Mouse (Mus musculus) liver, embryonic 15.5 days (tissue): ENCODE measurements around the gene Arid3a. TPM values are rescaled to one million over a fixed set of nuclear protein-coding genes. Genes with fewer than 3 reads are reported as not detected.

Source experiments
- ATAC-seq: fragments of 200-750 bp; cut with Nextera tagmentation; 2 replicates; pipeline ENCODE4 v1.8.0; 2017; ENCODE audit warnings: moderate number of reproducible peaks, mild to moderate bottlenecking, moderate library complexity; ENCODE audit not compliant: insufficient read depth
- H3K27ac ChIP-seq: fragments of 300-500 bp; sonication (generic); replicated peaks from 2 replicates; pipeline ENCODE4 v1.5.1; 2015; ENCODE audit warnings: mild to moderate bottlenecking, inconsistent platforms
- H3K27me3 ChIP-seq: fragments of 300-500 bp; sonication (generic); 2 replicates; pipeline ENCODE4 v1.6.1; 2015; ENCODE audit warnings: mild to moderate bottlenecking, inconsistent platforms
- H3K36me3 ChIP-seq: fragments of 300-500 bp; sonication (generic); replicated peaks from 2 replicates; pipeline ENCODE4 v1.6.1; 2015; ENCODE audit warnings: moderate library complexity, mild to moderate bottlenecking, inconsistent platforms
- H3K4me1 ChIP-seq: fragments of 300-500 bp; sonication (generic); replicated peaks from 2 replicates; pipeline ENCODE4 v1.6.1; 2015; ENCODE audit warnings: inconsistent platforms
- H3K4me2 ChIP-seq: fragments of 300-500 bp; sonication (generic); 2 replicates; pipeline ENCODE4 v1.6.1; 2015; ENCODE audit warnings: moderate library complexity, mild to moderate bottlenecking, inconsistent platforms
- H3K4me3 ChIP-seq: fragments of 300-500 bp; sonication (generic); replicated peaks from 2 replicates; pipeline ENCODE4 v1.5.1; 2015; ENCODE audit warnings: mild to moderate bottlenecking, inconsistent platforms
- H3K9ac ChIP-seq: fragments of 300-500 bp; sonication (generic); 2 replicates; pipeline ENCODE4 v1.6.1; 2015; ENCODE audit warnings: moderate library complexity, mild to moderate bottlenecking, inconsistent platforms
- H3K9me3 ChIP-seq: fragments of 300-500 bp; sonication (generic); replicated peaks from 2 replicates; pipeline ENCODE4 v1.6.1; 2016; ENCODE audit warnings: inconsistent platforms
- WGBS: fragments of 180-500 bp; shearing (Covaris S2); methylation state at CpG from one replicate; pipeline ENCODE4 v1.1.7; 2015; ENCODE audit warnings: mixed read lengths; ENCODE audit not compliant: insufficient replicate concordance; 5-methylcytosine and 5-hydroxymethylcytosine counted together
- polyA plus RNA-seq: library from polyadenylated mRNA; unstranded; fragments of >200 nt; fragmentation: Nextera tagmentation; extraction: Ambion mirVana; gene quantifications from 2 replicates; pipeline ENCODE4 v1.2.1, GENCODE M21; 2015

The Arid3a gene
- polyA plus RNA-seq, 1 experiment from 2014 or later = 6.1 TPM

DNA sequence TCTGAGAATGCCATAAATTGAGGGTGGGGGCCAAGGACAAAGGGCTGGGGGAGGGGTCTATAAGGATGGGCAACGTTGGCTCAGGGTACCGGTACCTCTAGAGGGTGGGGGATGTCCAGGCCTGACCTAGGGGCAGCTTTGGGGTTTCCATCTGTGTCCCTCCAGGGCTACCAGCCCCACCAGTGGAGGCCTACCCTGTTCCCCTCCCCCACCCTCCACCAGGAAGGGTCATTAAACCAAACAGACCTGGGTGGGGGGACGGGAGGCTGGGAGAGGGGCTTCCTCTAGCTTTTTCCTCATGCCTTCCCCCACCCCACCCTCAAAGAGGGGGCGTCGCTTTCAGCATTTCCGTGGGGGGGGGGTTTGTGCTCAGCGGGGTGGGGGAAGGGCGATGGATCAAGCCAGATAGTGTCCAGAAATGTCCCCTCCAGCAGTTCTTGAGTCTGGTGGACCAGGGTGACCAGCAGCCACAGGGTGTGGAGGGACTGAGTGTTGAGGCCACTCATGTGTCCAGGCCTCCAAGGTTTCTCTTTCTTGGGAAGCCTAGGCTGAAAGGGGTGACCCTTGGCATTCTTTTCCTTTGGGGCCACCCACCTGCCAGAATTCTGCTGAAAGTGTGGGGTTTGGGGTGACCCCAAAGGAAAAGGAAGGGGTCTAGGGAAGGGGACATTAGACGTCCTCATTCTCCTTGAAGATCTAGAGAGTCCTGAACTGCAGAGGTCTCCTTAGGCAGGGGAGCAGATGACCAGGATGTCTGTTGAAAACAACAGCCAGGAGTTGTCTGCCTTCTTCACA, 2.3 kb downstream of the Arid3a start:
- ATAC-seq = no peak
- Histone ChIP-seq H3K4me1 (peaks cover 89% of the 10 kb centered on the region), H3K9me3 (no peaks in the 10 kb centered on the region), H3K27ac (peak overlapping the region; percentile 63), H3K27me3 (no peaks in the 10 kb centered on the region), H3K4me3 (peak overlapping the region; percentile 83), H3K36me3 (peaks cover 30% of the 10 kb centered on the region), H3K4me2 (peak overlapping the region; percentile 98), H3K9ac (peak overlapping the region; percentile 40)
- 26% methylated on average over 9 of the region's 9 CpGs for WGBS

DNA sequence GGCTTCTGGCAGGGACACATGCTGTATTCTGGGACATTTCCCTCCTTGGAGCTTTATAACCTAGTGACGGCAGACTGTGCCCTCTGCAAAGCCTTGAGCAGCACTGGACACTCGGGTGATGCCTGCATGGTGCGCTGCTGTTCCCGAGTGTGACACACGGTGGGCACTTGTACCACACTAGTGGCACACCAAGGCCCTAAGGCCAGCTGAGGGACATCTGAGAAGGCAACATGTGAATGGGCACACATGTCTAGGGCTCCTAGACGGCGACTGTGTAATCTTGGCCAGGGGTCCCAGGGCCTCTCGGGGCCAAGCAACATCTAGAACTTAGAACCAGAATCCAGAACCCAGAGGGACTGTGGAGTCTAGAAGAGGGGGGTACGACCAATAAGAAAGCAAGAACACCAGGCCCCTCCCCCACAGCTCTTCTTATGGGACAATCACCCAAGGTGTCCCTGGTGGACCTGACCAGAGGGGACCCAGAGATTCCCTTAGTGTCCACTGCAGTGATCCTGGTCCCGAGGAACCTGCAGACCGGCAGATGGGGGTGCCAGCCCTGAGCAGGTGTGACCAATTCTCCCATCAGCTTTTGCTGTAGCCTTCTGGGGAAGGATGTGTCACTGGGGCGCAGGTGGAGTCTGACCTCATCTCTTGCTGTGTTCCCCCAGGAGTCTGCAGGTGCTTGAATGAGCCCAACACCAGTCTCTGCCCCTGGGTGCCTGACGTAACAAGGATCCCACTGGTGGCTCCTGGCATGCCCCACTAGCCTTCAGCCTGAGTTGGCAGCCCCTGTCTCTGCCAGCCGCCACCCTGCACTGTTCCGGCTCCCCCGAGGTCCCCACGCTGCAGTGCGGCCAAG, 3.4 kb downstream of the Arid3a start:
- Histone ChIP-seq H3K4me1 (peaks cover 97% of the 10 kb centered on the region), H3K27ac (peak overlapping the region; percentile 46; the same call in 1 of the 2 replicates), H3K4me2 (peak overlapping the region; percentile 98), H3K9me3 (no peaks in the 10 kb centered on the region), H3K4me3 (peak overlapping the region; percentile 83; the same call in 1 of the 2 replicates), H3K36me3 (peaks cover 36% of the 10 kb centered on the region), H3K9ac (no peak overlapping the region), H3K27me3 (no peaks in the 10 kb centered on the region)
- 77% methylated on average over 18 of the region's 18 CpGs for WGBS
- ATAC-seq = no peak

DNA sequence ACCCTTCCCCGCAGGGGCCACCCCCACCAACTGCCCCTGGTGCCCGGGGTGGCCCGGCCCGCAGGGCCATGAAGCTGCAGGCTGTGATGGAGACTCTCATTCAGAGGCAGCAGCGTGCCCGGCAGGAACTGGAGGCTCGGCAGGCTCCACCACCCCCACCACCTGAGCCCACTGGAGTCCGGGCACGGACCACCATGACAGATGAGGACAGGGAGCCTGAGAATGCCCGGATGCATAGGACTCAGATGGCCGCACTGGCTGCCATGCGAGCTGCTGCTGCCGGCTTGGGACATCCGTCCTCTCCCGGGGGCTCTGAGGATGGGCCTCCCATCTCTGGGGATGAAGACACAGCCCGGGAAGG, 4.0 kb downstream of the Arid3a start:
- Histone ChIP-seq H3K4me2 (no peak overlapping the region), H3K27me3 (no peaks in the 10 kb centered on the region), H3K9ac (no peak overlapping the region), H3K4me3 (no peak overlapping the region), H3K9me3 (no peaks in the 10 kb centered on the region), H3K27ac (no peak overlapping the region), H3K4me1 (peaks cover 98% of the 10 kb centered on the region), H3K36me3 (peaks cover 40% of the 10 kb centered on the region)
- ATAC-seq = no peak
- 85% methylated on average over 16 of the region's 16 CpGs for WGBS

DNA sequence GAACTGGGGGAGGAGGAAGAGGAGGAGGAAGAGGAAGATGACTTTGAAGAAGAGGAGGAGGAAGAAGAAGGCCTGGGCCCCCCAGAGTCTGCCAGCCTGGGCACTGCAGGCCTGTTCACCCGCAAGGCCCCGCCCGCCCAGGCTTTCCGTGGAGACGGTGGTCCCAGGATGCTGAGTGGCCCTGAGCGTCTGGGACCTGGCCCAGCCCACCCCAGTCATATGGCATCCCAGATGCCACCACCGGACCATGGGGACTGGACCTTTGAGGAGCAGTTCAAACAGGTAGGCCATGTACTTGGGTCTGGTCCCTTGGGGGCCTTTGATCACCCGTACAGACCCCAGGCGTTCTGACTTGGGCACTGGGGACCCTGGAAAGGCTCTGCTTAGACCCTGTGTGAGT, 5.0 kb downstream of the Arid3a start:
- no peaks in the 10 kb centered on the region for H3K27me3 ChIP-seq
- H3K9ac ChIP-seq = no peak overlapping the region
- H3K4me1 ChIP-seq = peaks cover 98% of the 10 kb centered on the region
- H3K4me3 ChIP-seq = no peak overlapping the region
- no peak overlapping the region for H3K4me2 ChIP-seq
- peaks cover 44% of the 10 kb centered on the region for H3K36me3 ChIP-seq
- WGBS = 61% methylated on average over 9 of the region's 9 CpGs
- no peaks in the 10 kb centered on the region for H3K9me3 ChIP-seq
- no peak overlapping the region for H3K27ac ChIP-seq
- no peak for ATAC-seq

DNA sequence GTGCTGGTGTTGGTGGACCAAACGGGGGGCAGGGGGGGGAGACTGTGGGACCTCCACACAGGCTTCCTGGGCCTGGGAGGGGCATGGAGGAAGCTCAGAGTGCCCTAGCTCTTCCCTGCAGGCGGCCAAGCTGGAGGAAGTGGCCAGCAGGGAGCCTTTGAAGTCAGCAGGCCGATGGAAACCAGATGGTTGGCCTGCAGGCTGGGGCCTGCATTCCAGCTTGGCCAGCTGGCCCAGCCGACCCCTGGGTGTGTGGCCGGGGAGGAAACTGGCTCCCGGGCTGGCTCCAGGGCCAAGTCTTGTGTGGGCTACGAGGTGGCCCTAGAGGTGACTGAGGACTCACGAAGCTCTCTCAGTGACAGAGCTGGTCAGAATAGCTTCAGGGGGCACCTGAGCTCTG, 5.9 kb downstream of the Arid3a start:
- no peaks in the 10 kb centered on the region for H3K9me3 ChIP-seq
- H3K9ac ChIP-seq = no peak overlapping the region
- WGBS = 52% methylated on average over 8 of the region's 8 CpGs
- no peak for ATAC-seq
- H3K27ac ChIP-seq = 0 out of 2 replicates have a peak overlapping the region, but pooled peaks have one; percentile 6
- no peak overlapping the region for H3K4me3 ChIP-seq
- H3K4me1 ChIP-seq = peaks cover 98% of the 10 kb centered on the region
- peak overlapping the region; percentile 7; the same call in 1 of the 2 replicates for H3K4me2 ChIP-seq
- no peaks in the 10 kb centered on the region for H3K27me3 ChIP-seq
- H3K36me3 ChIP-seq = peaks cover 44% of the 10 kb centered on the region

DNA sequence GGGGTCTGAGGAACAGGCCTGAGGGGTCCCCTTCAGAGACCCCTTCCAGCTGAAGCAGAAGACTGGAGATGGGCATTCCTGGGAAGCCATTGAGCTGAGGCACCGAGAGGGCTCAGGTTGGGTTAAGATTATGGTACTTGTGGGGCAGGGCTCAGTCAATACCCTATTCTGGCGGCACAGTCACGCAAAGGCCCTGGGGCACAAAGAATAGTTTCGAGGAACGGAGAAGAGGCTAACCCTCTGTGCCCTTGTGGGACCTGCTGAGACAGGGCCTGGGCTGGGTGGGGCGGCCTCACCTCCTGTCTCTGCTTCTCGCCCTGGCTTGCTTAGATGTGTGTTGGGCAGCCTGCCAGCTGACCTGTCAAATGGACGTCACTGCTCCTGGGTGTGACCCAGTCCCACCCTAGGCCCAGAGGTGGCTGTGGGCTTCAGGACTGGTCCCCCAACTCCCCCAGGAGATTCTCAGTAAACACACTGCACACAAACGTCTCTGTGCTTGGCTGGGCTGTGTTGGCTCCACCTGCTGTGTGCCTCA, 6.4 kb downstream of the Arid3a start:
- Histone ChIP-seq H3K9ac (no peak overlapping the region), H3K9me3 (no peaks in the 10 kb centered on the region), H3K4me3 (no peak overlapping the region), H3K4me1 (peaks cover 98% of the 10 kb centered on the region), H3K27me3 (no peaks in the 10 kb centered on the region), H3K4me2 (no peak overlapping the region), H3K27ac (0 out of 2 replicates have a peak overlapping the region, but pooled peaks have one; percentile 6), H3K36me3 (peaks cover 44% of the 10 kb centered on the region)
- no peak for ATAC-seq
- 66% methylated on average over 9 of the region's 9 CpGs for whole genome bisulfite sequencing

DNA sequence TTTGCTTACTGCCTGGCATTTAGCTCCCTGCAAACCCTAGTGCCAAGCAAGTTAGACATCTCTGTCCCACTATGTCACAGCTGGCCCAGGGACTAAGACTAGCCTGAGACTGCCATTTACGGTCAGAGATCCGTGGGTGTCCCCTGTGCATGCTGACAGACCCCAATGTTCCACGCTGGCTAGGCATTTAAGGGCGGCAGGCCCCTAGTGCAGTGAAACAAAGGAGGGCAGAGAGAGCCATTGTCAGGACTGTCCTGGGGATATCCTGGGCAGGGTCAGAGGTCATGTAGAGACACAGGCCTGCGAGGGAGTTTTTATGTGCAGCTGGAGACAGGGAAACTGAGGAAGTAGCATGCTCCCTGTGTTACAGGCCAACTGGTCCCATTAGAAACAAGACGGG, 7.0 kb downstream of the Arid3a start:
- Histone ChIP-seq H3K36me3 (peaks cover 44% of the 10 kb centered on the region), H3K27me3 (no peaks in the 10 kb centered on the region), H3K9ac (no peak overlapping the region), H3K4me1 (peaks cover 100% of the 10 kb centered on the region), H3K4me2 (peak overlapping the region; percentile 4; the same call in 1 of the 2 replicates), H3K4me3 (no peak overlapping the region), H3K9me3 (no peaks in the 10 kb centered on the region), H3K27ac (no peak overlapping the region)
- ATAC-seq = no peak
- WGBS = 71% methylated on average over 6 of the region's 6 CpGs

DNA sequence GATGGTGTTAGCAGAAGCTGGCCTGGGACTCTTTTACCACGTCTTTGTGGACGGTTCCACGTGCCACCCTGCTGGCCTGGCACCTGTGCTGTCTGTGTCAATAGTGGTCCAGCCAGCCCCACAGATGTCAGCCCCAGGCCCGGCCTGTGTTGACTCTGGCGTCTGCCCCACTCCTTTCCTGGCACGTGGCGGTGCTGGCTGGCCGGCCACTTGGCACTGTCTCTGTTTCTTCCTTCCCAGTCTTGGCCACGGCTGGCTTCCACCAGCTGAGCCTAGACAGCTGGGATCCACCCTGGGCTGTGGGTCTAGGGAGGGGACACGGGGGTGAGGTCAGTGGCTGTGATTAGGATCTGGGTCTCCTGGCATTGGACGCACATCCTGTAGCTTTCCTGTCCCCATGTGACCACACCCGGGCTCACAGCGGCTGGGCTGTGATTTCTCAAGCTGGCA, 7.5 kb downstream of the Arid3a start:
- peaks cover 44% of the 10 kb centered on the region for H3K36me3 ChIP-seq
- H3K27ac ChIP-seq = 0 out of 2 replicates have a peak overlapping the region, but pooled peaks have one; percentile 38
- H3K9ac ChIP-seq = no peak overlapping the region
- H3K4me1 ChIP-seq = peaks cover 99% of the 10 kb centered on the region
- ATAC-seq = no peak
- WGBS = 58% methylated on average over 13 of the region's 13 CpGs
- H3K4me2 ChIP-seq = peak overlapping the region; percentile 4; the same call in 1 of the 2 replicates
- no peaks in the 10 kb centered on the region for H3K9me3 ChIP-seq
- H3K27me3 ChIP-seq = no peaks in the 10 kb centered on the region
- no peak overlapping the region for H3K4me3 ChIP-seq

DNA sequence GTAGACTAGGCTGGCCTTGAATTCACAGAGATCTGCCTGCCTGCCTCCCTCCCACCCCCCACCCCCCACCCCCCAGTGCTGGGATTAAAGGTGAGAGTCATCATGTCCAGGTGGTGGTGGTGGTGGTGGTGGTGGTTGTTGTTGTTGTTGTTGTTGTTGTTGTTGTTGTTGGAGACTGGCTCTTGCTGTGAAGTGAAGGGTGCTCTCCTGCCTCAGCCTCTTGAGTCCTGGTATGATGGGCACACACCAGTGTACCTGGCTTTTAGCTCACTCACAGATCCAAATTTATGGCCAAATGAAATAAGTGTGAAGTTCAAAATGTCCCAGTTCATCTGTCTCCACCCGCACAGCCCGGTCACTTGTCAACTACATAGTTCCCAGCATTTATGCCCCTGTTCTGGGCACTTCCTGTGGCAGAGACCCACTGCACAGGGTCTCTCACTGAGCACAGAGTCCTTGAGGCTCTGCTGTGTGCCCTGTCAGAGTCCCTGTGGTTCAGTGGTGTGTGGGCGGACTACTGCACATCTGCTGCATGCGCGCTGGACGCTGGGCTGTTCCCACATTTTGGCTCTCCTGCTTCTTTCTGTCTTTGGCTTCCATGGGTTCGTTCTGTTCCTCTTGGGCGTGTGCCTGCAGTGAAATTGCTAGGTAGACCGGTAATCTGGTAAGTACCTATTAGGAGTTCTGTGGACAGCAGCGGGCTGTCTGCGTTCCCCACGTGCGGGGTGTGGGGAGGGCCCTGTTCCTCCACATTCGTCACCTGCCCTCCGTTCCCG, 8.1 kb downstream of the Arid3a start:
- no peaks in the 10 kb centered on the region for H3K9me3 ChIP-seq
- H3K9ac ChIP-seq = no peak overlapping the region
- H3K4me1 ChIP-seq = peaks cover 99% of the 10 kb centered on the region
- H3K36me3 ChIP-seq = peaks cover 44% of the 10 kb centered on the region
- WGBS = 77% methylated on average over 16 of the region's 16 CpGs
- H3K4me3 ChIP-seq = no peak overlapping the region
- H3K4me2 ChIP-seq = no peak overlapping the region
- ATAC-seq = no peak
- no peak overlapping the region for H3K27ac ChIP-seq
- H3K27me3 ChIP-seq = no peaks in the 10 kb centered on the region

DNA sequence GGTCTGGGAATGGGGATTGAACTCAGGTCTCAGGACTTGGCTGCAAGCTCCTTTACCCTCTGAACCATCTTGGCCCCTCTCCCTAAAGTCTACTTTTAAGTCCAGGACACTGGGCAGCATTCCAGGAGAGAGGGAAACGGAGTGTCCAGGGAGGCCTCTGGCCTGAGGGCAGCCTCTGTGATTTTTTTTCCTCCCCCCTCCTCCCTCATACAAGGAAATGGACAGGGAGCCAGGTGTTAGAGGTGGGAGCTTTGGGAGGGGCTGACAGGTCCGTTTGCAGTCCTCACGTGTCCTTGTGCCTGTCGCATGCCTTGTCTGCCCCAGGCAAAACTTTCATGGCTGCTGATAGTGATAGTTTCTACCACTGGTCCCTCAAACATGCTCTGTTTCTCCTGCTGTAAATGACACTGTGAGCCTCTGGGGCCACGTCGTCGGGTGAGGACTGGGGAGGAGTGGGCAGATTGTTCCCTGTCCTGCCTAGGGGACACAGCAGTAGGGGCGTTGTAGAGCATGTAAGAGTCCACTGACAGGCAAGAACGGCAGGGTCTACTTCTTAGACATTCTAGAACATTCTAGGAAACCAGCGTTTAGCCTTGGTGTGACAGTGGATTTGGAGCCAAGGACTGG, 9.6 kb downstream of the Arid3a start:
- WGBS = 57% methylated on average over 10 of the region's 10 CpGs
- Histone ChIP-seq H3K4me2 (peak overlapping the region; percentile 58), H3K36me3 (peaks cover 35% of the 10 kb centered on the region), H3K27me3 (no peaks in the 10 kb centered on the region), H3K4me1 (peaks cover 98% of the 10 kb centered on the region), H3K9me3 (no peaks in the 10 kb centered on the region), H3K4me3 (no peak overlapping the region), H3K27ac (peak overlapping the region; percentile 78), H3K9ac (no peak overlapping the region)
- no peak for ATAC-seq
